Mouse (Mus musculus) left cerebral cortex, adult 2 months (tissue): Measurements from ENCODE around the gene Ankrd52. TPM values are rescaled to one million over a fixed set of nuclear protein-coding genes. Genes with fewer than 3 reads are reported as not detected.

ENCODE experiments used
- DNase-seq, 2 experiments: peaks; one replicate each; pipeline ENCODE4 v3.0.0; 2021 to 2022; ENCODE audit warnings: low spot score in 2 of 2, mixed read lengths in 1 of 2; ENCODE audit errors: extremely low spot score in 1 of 2
- H3K27ac ChIP-seq: fragments of 200-600 bp; 2 replicates; pipeline ENCODE4 v1.8.1; 2022
- H3K4me3 ChIP-seq: fragments of 200-600 bp; 2 replicates; pipeline ENCODE4 v1.8.1; 2022
- CTCF ChIP-seq: fragments of 200-600 bp; IDR thresholded peaks from 2 replicates; pipeline ENCODE4 v1.8.1; 2022; ENCODE audit warnings: antibody characterized with exemption, mild to moderate bottlenecking, moderate library complexity
- intact Hi-C: fragments of 180-260 bp; cut with DNase I; formaldehyde crosslinking; loops from one replicate; pipeline ENCODE4 v1.15.1; 2025
- total RNA-seq, 2 experiments: library from RNA; stranded (reverse); gene quantifications; 2 replicates each; pipeline ENCODE4 v1.2.3; 2021

Ankrd52 gene
- total RNA-seq, 2 experiments from 2014 or later: 60.8 to 63.9 TPM

DNA sequence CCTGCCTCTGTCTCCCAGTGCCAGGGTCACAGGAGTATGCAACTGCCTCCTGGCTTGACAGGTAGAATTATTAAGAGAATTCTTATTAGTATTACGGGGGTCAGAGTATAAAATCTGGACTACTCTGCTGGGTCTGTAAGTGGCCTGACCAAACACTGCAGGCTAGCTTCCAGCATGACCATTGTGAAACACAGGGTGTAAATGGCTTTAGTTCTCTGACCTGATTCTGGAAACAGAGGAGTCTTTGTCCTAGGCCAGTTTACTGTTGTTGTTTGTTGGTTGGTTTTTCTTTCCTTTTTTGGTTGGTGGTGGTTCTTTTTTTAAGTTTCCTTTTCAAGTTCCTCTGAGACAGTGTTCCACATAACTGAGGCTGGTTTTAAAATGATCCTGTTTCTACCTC is 33.5 kb upstream of the Ankrd52 start:
- H3K27ac ChIP-seq: peak overlapping the region; percentile 50; the same call in 1 of the 2 replicates
- no peak for TF ChIP-seq CTCF
- no peak for DNase-seq
- H3K4me3 ChIP-seq: no peak overlapping the region
- intact Hi-C loops: no loop called here

- peak overlapping the region; percentile 57; the same call in 1 of the 2 replicates for H3K27ac ChIP-seq
- no peak for TF ChIP-seq CTCF
- peak; percentile 49 to 70 for DNase-seq
- intact Hi-C loops: no loop called here
- H3K4me3 ChIP-seq: no peak overlapping the region
Measured at GRCm38 (mm10) chr10:128344568-128345275, 32.2 kb upstream of the Ankrd52 start.

GRCm38 (mm10) chr10:128347541-128347940 is 29.4 kb upstream of the Ankrd52 start:
- intact Hi-C loops: no loop called here
- DNase-seq: no peak
- TF ChIP-seq CTCF: no peak
- no peak overlapping the region for H3K4me3 ChIP-seq
- no peak overlapping the region for H3K27ac ChIP-seq

DNA sequence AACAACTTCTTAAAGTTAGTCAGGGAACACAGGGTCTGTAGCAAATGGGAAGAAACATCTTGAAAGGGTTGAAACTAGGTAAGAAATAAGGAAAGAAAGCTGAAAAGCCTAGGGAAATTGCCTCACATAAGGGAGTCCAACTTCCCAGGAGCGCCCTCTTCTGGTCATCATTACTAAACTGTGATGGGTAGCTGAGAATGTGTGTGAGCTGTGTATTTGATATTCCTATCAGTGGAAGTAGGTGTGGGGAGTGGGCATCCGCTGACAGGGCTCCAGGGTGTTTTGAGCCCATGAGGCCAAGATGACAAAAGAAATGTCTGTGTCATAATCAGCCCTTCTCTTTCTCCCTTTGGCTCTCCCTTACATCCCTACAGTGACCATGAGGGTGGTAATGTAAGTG is 18.1 kb upstream of the Ankrd52 start:
- no peak overlapping the region for H3K27ac ChIP-seq
- DNase-seq: peak in 1 of 2 experiments; percentile 43
- no peak overlapping the region for H3K4me3 ChIP-seq
- TF ChIP-seq CTCF: peak; percentile 76
- intact Hi-C loops: loop anchor here (2.0 kb wide), 1 partner anchor 22 kb away; the partner anchor contains the start of gene Cs

DNA sequence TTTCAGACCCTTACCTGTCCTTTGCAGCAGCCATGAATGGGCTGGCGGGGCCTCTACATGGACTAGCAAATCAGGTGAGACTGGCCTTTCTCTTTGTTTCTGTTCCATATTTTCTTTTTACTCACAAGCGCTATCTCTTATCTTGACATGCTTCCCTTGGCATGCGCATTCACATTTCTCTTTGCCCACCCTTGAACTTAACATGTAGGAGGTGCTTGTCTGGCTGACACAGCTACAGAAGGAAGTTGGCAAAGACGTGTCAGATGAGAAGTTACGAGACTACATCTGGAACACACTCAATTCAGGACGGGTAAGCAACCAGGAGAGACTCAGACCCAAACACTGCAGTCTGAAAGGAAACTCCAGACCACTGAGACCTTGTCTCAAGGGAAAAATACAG is 17.7 kb upstream of the Ankrd52 start:
- DNase-seq: no peak
- Histone ChIP-seq H3K4me3 (no peak overlapping the region), H3K27ac (no peak overlapping the region)
- TF ChIP-seq CTCF: no peak
- intact Hi-C loops: loop anchor here (2.0 kb wide), 1 partner anchor 22 kb away; the partner anchor contains the start of gene Cs

DNA sequence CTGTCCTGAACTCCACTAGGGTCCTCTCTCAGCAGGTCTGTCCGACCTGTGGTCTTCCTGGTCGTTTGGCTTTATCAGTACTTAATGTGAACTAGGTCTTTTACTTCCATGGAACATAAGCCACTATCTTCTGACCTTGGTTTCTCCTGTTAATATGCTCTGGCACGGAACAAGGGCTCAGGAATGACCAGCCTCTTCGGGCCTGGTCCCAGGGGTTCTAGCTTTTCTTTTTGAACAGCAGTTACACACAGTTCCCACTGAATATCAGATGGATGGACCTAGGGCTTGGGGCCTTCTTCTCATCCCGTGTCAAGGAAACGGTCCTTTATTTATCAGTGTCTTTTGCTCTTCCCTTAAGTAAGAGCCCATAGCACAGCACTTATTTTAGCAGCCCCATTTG is 15.1 kb upstream of the Ankrd52 start:
- DNase-seq: no peak
- TF ChIP-seq CTCF: no peak
- no peak overlapping the region for H3K4me3 ChIP-seq
- H3K27ac ChIP-seq: no peak overlapping the region
- intact Hi-C loops: no loop called here

DNA sequence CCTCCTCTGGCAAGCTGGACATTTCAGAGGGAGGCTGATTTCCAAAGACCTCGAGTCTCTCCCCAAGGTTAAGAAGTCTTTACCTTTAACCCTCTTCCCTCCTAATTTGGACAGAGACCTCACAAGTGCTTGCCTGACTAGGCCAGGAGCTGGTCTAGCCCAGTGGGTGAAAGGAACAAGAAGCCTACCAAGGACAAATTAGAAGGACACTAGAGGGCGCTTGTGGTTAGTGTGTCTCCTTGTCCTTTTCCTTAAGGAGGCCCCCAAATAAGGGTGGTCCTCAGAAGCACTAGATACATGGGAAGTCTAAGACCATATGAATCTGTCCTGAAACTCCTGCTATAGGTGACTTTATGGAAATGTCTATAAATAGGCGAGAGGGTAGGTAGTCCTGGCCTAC is 14.3 kb upstream of the Ankrd52 start:
- intact Hi-C loops: no loop called here
- peak; percentile 63 for TF ChIP-seq CTCF
- Histone ChIP-seq H3K27ac (no peak overlapping the region; the same call in 1 of the 2 replicates), H3K4me3 (no peak overlapping the region)
- no peak for DNase-seq

DNA sequence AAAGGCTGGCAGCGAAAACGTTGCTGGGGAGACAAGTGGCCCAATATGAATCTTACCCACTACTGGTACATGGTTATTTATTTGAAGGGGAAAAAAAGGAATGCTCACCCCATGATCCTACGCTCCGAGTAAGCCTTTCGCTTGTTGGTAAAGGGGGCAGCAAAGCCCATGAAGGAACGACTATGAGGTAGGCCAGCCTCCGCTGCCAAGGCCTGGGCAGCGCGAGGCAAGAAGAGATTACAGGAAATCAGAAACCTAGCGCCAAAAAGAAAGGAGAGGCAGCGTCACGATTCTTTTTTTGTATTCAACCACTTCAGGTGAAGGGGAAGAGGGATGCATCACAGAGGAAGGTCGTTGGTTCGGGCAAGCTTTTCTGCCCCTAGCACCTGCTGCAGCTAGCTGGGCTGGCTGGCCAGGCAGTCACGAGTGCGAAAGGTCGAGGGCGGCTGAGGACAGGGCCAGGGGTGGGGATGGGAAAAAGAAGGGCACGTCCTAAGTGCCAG is 9.0 kb upstream of the Ankrd52 start:
- no peak for DNase-seq
- intact Hi-C loops: loop anchor here (2.0 kb wide), 2 partner anchors 29 to 41 kb away; no protein-coding TSS in a partner anchor

DNA sequence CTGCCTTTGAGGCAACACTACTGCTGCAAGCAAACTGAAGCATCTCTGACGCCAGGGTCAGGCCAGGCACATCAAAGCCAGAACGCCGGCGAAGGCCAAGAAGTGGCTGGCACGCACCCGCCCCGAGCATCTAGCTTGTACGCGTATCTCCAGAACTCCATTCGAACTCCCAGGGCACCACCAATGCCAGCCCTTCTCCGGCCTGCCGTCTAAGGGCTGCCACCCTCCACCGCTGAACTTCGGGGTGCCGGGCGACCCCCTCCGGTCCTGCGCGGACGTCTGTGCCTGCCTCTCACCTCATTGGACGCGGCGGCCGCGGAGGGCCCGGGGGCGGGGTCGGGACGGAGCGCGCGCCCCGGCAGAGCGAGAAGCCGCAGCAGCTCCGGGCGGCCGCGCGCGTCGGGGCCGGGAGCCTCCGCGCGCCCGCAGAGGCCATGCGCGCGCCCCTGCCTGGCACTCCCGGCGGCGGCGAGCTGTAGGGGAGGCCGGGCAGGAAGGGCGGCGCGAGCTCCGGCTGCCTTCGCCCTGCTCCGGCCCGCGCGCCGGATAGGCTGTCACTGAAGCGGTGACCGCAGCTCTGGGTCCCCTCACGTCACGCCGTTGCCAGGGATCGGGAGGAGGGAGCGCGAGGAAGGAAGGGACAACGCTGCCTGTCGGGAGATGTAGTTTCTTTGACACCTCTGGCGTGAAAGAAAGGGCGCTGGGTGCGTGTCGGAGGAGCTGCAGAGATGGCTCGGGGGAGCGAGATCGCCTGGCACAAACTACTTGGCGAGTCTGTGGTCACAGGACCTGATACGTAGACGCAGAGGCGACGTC is 8.3 kb upstream of the Ankrd52 start, which contains the start of gene Coq10a:
TSS of gene Coq10a (minus strand) at position 596 of the 816 bp plus-strand sequence.
- intact Hi-C loops: loop anchor here (2.0 kb wide), 2 partner anchors 30 to 40 kb away; no protein-coding TSS in a partner anchor
- TF ChIP-seq CTCF: no peak
- peak within 1 kb of the TSS; percentile 89 for H3K27ac ChIP-seq
- H3K4me3 ChIP-seq: peak within 1 kb of the TSS; percentile 80
- peak; percentile 91 for DNase-seq

More for the DNA sequence above, 9.0 kb upstream of the Ankrd52 start:
- Histone ChIP-seq H3K27ac (peak overlapping the region; percentile 87), H3K4me3 (peak overlapping the region; percentile 80)
- no peak for TF ChIP-seq CTCF

- Histone ChIP-seq H3K27ac (peak overlapping the region; percentile 89), H3K4me3 (peak overlapping the region; percentile 80)
- TF ChIP-seq CTCF: no peak; the same call in 1 of the 2 replicates
- intact Hi-C loops: loop anchor here (2.0 kb wide), 2 partner anchors 30 to 40 kb away; no protein-coding TSS in a partner anchor
- DNase-seq: no peak
Measured at GRCm38 (mm10) chr10:128369218-128369543, 7.7 kb upstream of the Ankrd52 start.

GRCm38 (mm10) chr10:128369599-128369998 is 7.3 kb upstream of the Ankrd52 start:
- no peak for DNase-seq
- Histone ChIP-seq H3K27ac (peak overlapping the region; percentile 89), H3K4me3 (peak overlapping the region; percentile 80; the same call in 1 of the 2 replicates)
- no peak for TF ChIP-seq CTCF
- intact Hi-C loops: loop anchor here (2.0 kb wide), 2 partner anchors 31 to 39 kb away; no protein-coding TSS in a partner anchor

DNA sequence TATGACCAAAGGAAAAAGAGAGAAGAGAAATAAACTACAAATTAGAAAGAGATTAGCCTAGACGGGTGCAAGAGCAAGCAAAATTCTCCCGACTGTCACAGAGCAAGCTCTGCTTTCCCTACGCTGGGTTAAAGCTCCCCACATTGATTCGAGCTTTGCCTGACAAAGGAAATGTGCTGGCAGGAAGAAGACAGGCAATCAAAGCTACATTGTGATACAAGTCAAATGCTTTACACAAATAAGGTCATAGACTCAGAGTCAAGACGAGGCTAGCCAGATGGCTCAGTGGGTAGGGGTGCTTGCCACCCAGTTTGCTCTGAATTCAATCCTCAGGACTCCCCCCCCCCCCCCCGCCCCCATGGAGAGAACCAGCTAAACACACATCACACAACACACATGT is 6.9 kb upstream of the Ankrd52 start:
- no peak for TF ChIP-seq CTCF
- intact Hi-C loops: no loop called here

More for the DNA sequence above, 6.9 kb upstream of the Ankrd52 start:
- no peak overlapping the region for H3K4me3 ChIP-seq
- no peak for DNase-seq
- H3K27ac ChIP-seq: peak overlapping the region; percentile 32; the same call in 1 of the 2 replicates
